Mouse (Mus musculus) cortical plate, adult 2 months (tissue): ENCODE measurements around the gene Gmppa. TPM values are rescaled to one million over a fixed set of nuclear protein-coding genes. Genes with fewer than 3 reads are reported as not detected.

Experiments used
- H3K27ac ChIP-seq: fragments of 200-500 bp; 2 replicates; pipeline ENCODE4 v1.5.1; 2012; ENCODE audit warnings: low read length, control low read depth, inconsistent platforms; ENCODE audit not compliant: insufficient read depth
- H3K4me1 ChIP-seq: fragments of 200-500 bp; 2 replicates; pipeline ENCODE4 v1.6.1; 2011; ENCODE audit warnings: low read length; ENCODE audit not compliant: control insufficient read depth, insufficient read depth
- H3K4me3 ChIP-seq: fragments of 200-500 bp; 2 replicates; pipeline ENCODE4 v1.5.1; 2011; ENCODE audit warnings: mild to moderate bottlenecking, low read length, control low read depth; ENCODE audit not compliant: insufficient read depth
- CTCF ChIP-seq: fragments of 200-500 bp; IDR thresholded peaks from 2 replicates; pipeline ENCODE4 v1.5.1; 2011; ENCODE audit warnings: mild to moderate bottlenecking, control low read depth, low read length; ENCODE audit not compliant: insufficient read depth; ENCODE audit errors: extremely low read depth
- POLR2A ChIP-seq: fragments of 200-500 bp; IDR thresholded peaks from 2 replicates; pipeline ENCODE4 v1.6.1; 2011; ENCODE audit warnings: mild to moderate bottlenecking, low read length, control low read depth; ENCODE audit not compliant: insufficient read depth; ENCODE audit errors: extremely low read depth
- polyA plus RNA-seq: library from polyadenylated mRNA; depleted of rRNA; stranded (reverse); fragments of >200 nt; gene quantifications from 2 replicates; pipeline ENCODE4 v1.2.3, GENCODE M21; 2012

Gene Gmppa
- polyA plus RNA-seq, 1 experiment, result 103 TPM

DNA sequence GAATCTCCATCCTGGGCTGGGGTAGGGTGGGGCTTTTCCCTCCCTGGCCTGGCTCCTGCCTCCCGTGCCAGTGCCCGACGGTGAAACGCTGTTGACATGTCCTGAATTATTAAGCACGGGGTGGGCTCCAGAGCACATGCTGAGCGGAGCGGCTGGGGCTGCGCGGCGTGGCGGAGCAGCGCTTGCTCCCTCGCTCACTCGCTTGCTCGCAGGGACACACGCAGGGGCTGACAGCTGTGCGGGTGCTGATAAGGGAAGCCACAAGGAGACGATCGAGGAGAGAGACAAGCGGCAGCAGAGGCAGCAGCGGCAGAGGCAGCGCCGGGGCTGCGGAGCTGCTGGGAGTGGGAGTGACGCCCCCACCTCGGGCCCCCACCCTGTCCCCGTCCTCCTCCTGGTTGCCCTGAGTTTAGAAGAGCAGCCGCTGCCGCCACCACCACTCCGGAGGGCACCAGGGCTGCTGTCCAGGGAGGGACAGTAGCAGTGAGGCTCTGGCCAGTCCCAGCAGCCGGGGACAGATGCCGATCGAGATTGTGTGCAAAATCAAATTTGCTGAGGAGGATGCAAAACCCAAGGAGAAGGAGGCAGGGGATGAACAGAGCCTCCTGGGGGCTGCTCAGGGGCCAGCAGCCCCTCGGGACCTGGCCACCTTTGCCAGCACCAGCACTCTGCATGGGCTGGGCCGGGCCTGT is 14.7 kb downstream of the Gmppa start, which contains the start of gene Asic4:
Gene Asic4, plus strand, starts transcription at position 123 of the 692 bp plus-strand sequence.
- Histone ChIP-seq H3K4me3 (peak within 1 kb of the TSS; percentile 22), H3K4me1 (no peaks in the 10 kb centered on the region), H3K27ac (no peak within 1 kb of the TSS)
- TF ChIP-seq POLR2A (0 out of 2 replicates have a peak, but pooled peaks have one; percentile 22), CTCF (no peak)

DNA sequence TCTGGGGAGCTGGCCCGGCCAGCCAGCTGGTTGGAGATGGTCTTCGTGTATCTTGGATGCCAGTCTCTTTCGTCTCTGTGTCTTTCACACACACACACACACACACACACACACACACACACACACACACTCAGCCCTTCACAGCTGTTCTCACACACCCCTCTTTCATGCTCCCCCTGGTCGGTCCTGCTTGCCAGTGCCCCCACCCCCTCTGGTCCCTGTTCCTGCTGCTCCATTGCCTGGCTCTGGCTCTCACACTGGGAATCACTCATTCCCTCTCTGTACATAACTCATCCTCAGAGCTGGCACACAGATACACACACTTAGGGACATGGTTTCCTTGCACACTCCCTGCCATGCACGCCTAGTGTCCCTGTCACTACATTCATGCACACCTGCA is 16.2 kb downstream of the Gmppa start:
- Histone ChIP-seq H3K4me1 (no peaks in the 10 kb centered on the region), H3K4me3 (peak overlapping the region; percentile 22; the same call in 1 of the 2 replicates), H3K27ac (no peak overlapping the region)
- TF ChIP-seq POLR2A, result no peak
- TF ChIP-seq CTCF, result no peak

DNA sequence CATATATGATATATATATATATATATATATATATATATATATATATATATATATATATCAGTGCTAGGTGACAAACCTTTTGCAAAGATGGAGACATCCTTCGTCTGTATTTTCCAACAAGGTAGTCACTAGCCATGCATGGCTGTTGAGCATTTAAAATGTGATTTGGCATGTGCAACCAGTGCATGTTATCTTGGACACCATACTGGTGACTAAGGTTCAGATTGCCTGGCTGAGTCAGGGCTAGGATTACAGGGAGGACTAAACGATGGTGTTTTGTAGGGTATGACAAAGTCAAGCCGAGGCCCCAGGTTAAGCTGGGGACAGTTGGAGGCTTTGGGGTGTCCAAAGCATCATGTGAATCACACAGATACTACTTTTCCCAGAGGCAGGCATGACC is 19.7 kb downstream of the Gmppa start:
- no peaks in the 10 kb centered on the region for H3K4me1 ChIP-seq
- TF ChIP-seq CTCF (no peak), POLR2A (no peak)
- no peak overlapping the region for H3K27ac ChIP-seq
- H3K4me3 ChIP-seq, result no peak overlapping the region

DNA sequence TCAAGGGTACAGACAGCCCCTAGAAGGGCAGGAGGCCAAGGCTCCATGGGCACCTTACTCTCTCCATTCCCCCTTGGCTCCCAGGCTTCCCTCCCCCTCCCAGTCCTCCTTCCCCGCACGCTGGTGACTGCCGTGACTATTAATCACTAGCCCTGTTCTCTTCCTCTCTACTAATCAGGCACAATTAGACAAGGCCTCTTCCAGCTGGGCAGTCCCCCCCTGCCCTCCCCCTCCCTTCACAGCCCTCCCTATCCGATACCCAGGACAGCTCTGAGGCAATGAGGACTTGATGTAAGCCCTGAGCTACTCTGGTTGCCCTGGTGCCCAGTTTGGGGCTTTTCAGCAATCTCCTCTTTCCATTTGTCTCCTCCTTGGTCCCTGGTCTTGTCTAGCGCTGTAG is 20.2 kb downstream of the Gmppa start:
- no peaks in the 10 kb centered on the region for H3K4me1 ChIP-seq
- no peak overlapping the region for H3K4me3 ChIP-seq
- TF ChIP-seq POLR2A, result no peak
- TF ChIP-seq CTCF, result no peak
- H3K27ac ChIP-seq, result no peak overlapping the region

DNA sequence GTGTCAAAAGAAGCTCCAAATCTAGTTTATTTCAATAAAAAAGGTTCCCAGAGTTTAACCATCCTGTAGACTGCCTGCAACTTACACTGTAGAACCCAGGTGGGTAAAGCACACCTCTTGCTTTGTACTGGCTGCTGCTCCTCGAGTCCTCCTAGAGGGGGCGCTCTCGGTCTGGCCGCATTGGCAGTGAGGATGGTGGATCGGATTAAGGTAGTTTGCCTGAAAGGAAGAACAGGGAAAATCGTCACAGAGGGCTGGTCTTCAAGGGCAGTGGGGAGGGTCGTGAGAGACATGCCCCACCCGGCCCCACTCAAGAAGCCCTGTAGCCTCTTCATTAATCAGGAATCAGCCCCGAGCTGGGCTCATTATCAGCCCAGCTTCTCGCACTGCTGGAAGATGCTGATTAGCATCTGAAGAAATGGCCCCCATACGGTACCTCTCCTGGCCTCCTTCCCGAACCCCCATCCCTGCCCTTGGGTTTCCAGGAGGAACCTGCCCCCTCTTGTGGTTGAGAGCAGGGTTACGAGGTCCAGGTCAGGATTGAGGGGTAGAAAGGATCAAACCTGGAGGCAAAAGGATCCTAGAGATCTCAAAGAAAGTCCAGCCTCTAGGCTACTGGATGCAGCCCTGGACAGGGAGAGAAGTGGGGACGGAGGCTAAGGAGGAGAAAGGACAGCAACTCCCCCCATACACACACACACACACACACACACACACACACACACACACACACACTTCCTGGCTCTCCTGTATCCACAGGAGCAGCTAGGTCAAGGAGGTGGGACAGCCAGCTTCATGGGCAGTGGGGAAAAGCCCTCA is 21.2 kb downstream of the Gmppa start:
- no peaks in the 10 kb centered on the region for H3K4me1 ChIP-seq
- TF ChIP-seq CTCF (peak; percentile 40; the same call in 1 of the 2 replicates), POLR2A (no peak)
- H3K27ac ChIP-seq, result no peak overlapping the region
- no peak overlapping the region for H3K4me3 ChIP-seq

DNA sequence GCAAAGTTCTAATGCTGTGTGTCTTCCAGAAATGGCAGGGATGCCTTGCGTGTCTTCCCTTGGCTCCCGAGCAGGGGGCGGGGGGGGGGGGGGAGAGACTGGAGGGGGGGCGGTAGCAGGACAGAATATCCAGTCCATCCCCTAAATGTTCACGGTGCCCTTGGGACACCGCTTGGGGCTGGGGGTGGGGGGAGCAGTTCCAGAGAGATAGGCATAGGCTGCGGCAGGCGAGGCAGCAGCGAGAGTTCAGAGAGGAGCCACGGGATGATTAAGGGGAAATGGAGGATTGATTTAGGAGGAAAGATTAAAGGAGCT is 21.9 kb downstream of the Gmppa start:
- Histone ChIP-seq H3K4me3 (no peak overlapping the region), H3K4me1 (no peaks in the 10 kb centered on the region), H3K27ac (no peak overlapping the region)
- no peak for TF ChIP-seq POLR2A
- TF ChIP-seq CTCF, result no peak

DNA sequence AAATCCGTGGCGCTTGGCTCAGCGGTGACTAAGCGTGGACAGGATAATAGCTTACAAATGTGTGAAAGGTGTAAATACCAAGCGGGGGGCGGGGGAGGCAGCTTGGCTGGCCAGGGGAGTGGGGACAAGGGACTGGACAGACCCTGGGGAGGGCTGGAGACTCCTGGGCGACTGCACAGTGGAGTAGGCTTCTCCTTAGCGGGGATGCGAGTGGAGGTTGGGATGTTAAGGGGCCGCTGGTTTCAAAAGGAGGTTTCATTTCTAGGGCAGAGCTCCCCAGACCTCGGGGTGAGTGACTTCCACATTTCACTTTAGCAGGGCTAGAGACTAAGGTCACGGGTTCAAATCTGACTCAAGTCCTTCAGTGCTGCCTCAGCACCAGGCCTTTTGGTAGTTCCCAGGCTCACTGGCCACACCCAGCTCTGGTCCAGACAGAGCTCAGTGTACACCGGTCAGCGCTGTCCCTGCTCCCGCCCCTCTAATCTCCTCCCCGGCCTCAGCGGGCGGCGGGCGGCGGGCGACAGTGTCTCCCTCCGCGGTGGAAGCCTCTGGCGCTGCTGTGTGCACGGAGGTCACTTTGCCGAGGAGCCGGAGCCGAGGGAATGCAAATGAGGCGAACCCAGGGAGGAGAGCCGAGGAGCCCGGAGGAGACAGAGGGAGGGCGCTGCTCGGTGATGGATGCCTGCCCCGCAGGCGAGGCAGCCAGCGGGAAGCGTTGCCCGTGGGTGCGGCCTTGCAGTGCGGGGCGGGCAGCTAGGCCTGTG is 22.5 kb downstream of the Gmppa start:
- Histone ChIP-seq H3K27ac (no peak overlapping the region), H3K4me1 (no peaks in the 10 kb centered on the region), H3K4me3 (peak overlapping the region; percentile 14; the same call in 1 of the 2 replicates)
- TF ChIP-seq POLR2A, result no peak
- TF ChIP-seq CTCF, result no peak

DNA sequence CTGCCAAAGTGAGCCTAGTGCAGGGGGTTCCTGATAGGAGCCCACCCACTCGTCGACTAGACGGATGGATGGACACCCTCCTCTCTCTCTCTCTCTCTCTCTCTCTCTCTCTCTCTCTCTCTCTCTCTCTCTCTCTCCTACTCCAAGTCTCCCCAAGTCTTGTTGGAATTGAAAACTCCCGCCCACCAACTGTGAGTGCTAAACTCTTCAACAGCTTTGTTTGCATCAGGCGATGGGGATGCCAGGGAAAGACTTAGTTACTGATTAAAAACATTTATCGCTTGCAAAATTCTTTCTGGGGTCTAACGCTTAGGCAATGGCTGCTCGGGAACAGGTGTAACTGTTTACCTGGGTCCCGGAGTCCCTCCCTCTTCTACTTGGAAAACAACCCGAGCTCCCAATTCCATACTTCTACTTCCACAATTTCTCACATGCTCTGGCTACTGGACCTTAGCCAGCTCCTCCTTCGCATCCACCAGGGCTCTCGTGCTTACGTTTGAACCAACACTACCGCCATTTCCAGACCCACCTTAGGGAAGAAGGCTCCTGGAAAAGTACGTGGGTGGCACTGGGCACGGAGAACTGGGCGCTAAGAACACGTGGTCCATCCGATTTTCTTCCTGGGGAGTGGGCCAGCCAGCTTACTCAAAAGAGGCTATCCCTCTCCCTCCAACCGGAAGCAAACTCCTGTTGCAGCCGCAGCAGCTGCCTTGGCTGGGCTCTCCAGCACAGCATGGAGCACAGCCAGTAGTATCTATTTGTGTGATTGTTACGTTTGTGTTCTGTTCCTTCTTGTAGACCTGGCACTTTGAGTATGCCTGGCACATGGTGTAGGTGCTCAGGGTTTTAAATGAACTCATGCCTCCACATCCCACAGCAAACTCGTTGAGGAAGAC is 23.3 kb downstream of the Gmppa start:
- Histone ChIP-seq H3K4me1 (no peaks in the 10 kb centered on the region), H3K27ac (no peak overlapping the region)
- no peak for TF ChIP-seq POLR2A

DNA sequence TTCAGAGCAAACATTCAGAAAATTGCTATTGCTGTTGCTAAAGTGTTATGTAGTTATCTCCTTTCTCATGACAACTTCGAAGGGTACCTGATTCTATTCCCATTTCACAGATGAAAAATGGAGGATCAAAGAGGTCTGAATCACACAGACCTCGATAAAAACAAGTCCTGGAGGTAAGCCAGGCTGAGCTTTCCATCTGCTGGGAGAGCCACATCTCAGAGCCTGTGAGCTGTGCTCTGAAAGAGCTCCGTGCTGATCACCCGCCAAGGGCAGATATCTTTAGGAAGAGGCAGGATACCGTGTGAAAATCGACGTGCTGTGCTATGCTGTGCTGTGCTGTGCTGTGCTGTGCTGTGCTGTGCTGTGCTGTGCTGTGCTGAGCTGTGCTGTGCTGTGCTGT is 24.6 kb downstream of the Gmppa start:
- TF ChIP-seq CTCF, result no peak
- TF ChIP-seq POLR2A, result no peak
- no peak overlapping the region for H3K27ac ChIP-seq
- no peak overlapping the region for H3K4me3 ChIP-seq
- no peaks in the 10 kb centered on the region for H3K4me1 ChIP-seq

More for the DNA sequence above, 23.3 kb downstream of the Gmppa start:
- H3K4me3 ChIP-seq, result peak overlapping the region; percentile 14; the same call in 1 of the 2 replicates
